Mouse (Mus musculus): ENCODE measurements around the gene St6galnac4. TPM values are rescaled to one million over a fixed set of nuclear protein-coding genes. Genes with fewer than 3 reads are reported as not detected.

Gene St6galnac4
- total RNA-seq, 2 experiments from 2014 or later, result 40.4 to 44.8 TPM

GRCm38 (mm10) chr2:32625873-32626694 lies 39.2 kb downstream of the St6galnac4 start:
- DNase-seq (ENCODE audit: low spot score in 2 of 2), result peak in 1 of 2 experiments; percentile 65

- DNase-seq (ENCODE audit: low spot score in 2 of 2), result no peak
Measured at GRCm38 (mm10) chr2:32627266-32628043, 40.6 kb downstream of the St6galnac4 start.

GRCm38 (mm10) chr2:32628044-32628550 lies 41.2 kb downstream of the St6galnac4 start:
- DNase-seq (ENCODE audit: low spot score in 2 of 2), result no peak

- DNase-seq (ENCODE audit: low spot score in 2 of 2), result peak in 1 of 2 experiments; percentile 76
Measured at GRCm38 (mm10) chr2:32628729-32629128, 41.8 kb downstream of the St6galnac4 start.

GRCm38 (mm10) chr2:32629276-32629976 lies 42.5 kb downstream of the St6galnac4 start:
- DNase-seq (ENCODE audit: low spot score in 2 of 2), result peak in 1 of 2 experiments; percentile 53

- no peak for DNase-seq (ENCODE audit: low spot score in 2 of 2)
Measured at GRCm38 (mm10) chr2:32630036-32630435, 43.1 kb downstream of the St6galnac4 start.

GRCm38 (mm10) chr2:32631046-32631445 lies 44.2 kb downstream of the St6galnac4 start:
- DNase-seq (ENCODE audit: low spot score in 2 of 2), result no peak

GRCm38 (mm10) chr2:32631737-32632394 lies 45.0 kb downstream of the St6galnac4 start:
- DNase-seq (ENCODE audit: low spot score in 2 of 2), result peak; percentile 71 to 87

GRCm38 (mm10) chr2:32633660-32634059 lies 46.8 kb downstream of the St6galnac4 start:
- DNase-seq (ENCODE audit: low spot score in 2 of 2), result no peak

- DNase-seq (ENCODE audit: low spot score in 2 of 2), result no peak
Measured at GRCm38 (mm10) chr2:32634277-32635105, 47.6 kb downstream of the St6galnac4 start.

GRCm38 (mm10) chr2:32636617-32637016 lies 49.7 kb downstream of the St6galnac4 start:
- DNase-seq (ENCODE audit: low spot score in 2 of 2), result no peak

- no peak for DNase-seq (ENCODE audit: low spot score in 2 of 2)
Measured at GRCm38 (mm10) chr2:32637778-32638281, 50.9 kb downstream of the St6galnac4 start.

GRCm38 (mm10) chr2:32639632-32640031 lies 52.7 kb downstream of the St6galnac4 start:
- no peak for DNase-seq (ENCODE audit: low spot score in 2 of 2)

- DNase-seq (ENCODE audit: low spot score in 2 of 2), result no peak
Measured at GRCm38 (mm10) chr2:32640550-32641051, 53.7 kb downstream of the St6galnac4 start.

- DNase-seq (ENCODE audit: low spot score in 2 of 2), result no peak
Measured at GRCm38 (mm10) chr2:32641810-32642209, 54.9 kb downstream of the St6galnac4 start.

- no peak for DNase-seq (ENCODE audit: low spot score in 2 of 2)
Measured at GRCm38 (mm10) chr2:32642813-32643212, 55.9 kb downstream of the St6galnac4 start.

- DNase-seq (ENCODE audit: low spot score in 2 of 2), result no peak
Measured at GRCm38 (mm10) chr2:32644083-32644482, 57.2 kb downstream of the St6galnac4 start.

GRCm38 (mm10) chr2:32644799-32645475 lies 58.0 kb downstream of the St6galnac4 start:
- no peak for DNase-seq (ENCODE audit: low spot score in 2 of 2)

- no peak for DNase-seq (ENCODE audit: low spot score in 2 of 2)
Measured at GRCm38 (mm10) chr2:32645647-32646046, 58.8 kb downstream of the St6galnac4 start.

All from layer of hippocampus, adult 18-20 months (tissue).